Mouse (Mus musculus) ovary, postnatal 10 days (tissue): Measurements from ENCODE around the gene Mlec.
"Not testable (repeated sequence)": the region's sequence is repeated elsewhere in the genome, so short reads cannot be mapped to it uniquely, and the experiment has no call there.

Source experiments
- DNase-seq: peaks from one replicate; pipeline ENCODE4 v3.0.0; 2022; ENCODE audit warnings: low spot score

The Mlec gene

GRCm38 (mm10) chr5:115179596-115179995, 21.6 kb upstream of the Mlec start:
- DNase-seq = no peak

GRCm38 (mm10) chr5:115177866-115178265, 19.9 kb upstream of the Mlec start:
- DNase-seq = no peak

- no peak for DNase-seq
Measured at GRCm38 (mm10) chr5:115174554-115174953, 16.6 kb upstream of the Mlec start.

GRCm38 (mm10) chr5:115170150-115170549, 12.2 kb upstream of the Mlec start:
- no peak for DNase-seq

- DNase-seq = no peak
Measured at GRCm38 (mm10) chr5:115168641-115169415, 10.8 kb upstream of the Mlec start.

GRCm38 (mm10) chr5:115167396-115167795, 9.4 kb upstream of the Mlec start:
- DNase-seq = no peak

GRCm38 (mm10) chr5:115166815-115167194, 8.8 kb upstream of the Mlec start:
- DNase-seq = no peak

- DNase-seq = no peak
Measured at GRCm38 (mm10) chr5:115165895-115166814, 8.2 kb upstream of the Mlec start.

- no peak for DNase-seq
Measured at GRCm38 (mm10) chr5:115165351-115165750, 7.4 kb upstream of the Mlec start.

- DNase-seq = not testable (repeated sequence)
Measured at GRCm38 (mm10) chr5:115164446-115164845, 6.5 kb upstream of the Mlec start.

GRCm38 (mm10) chr5:115163563-115163962, 5.6 kb upstream of the Mlec start:
- DNase-seq = no peak

- DNase-seq = not testable (repeated sequence)
Measured at GRCm38 (mm10) chr5:115161940-115162279, 3.9 kb upstream of the Mlec start.

- DNase-seq = no peak
Measured at GRCm38 (mm10) chr5:115161064-115161939, 3.3 kb upstream of the Mlec start.

GRCm38 (mm10) chr5:115160655-115161054, 2.7 kb upstream of the Mlec start:
- DNase-seq = no peak

GRCm38 (mm10) chr5:115159165-115159564, 1.2 kb upstream of the Mlec start:
- DNase-seq = no peak

GRCm38 (mm10) chr5:115156933-115157589, 918 bp downstream of the Mlec start:
- DNase-seq = no peak

- no peak for DNase-seq
Measured at GRCm38 (mm10) chr5:115156401-115156800, 1.6 kb downstream of the Mlec start.

GRCm38 (mm10) chr5:115155831-115156230, 2.1 kb downstream of the Mlec start:
- no peak for DNase-seq

GRCm38 (mm10) chr5:115155156-115155631, 2.8 kb downstream of the Mlec start:
- DNase-seq = no peak

- DNase-seq = no peak
Measured at GRCm38 (mm10) chr5:115152132-115152956, 5.6 kb downstream of the Mlec start.

GRCm38 (mm10) chr5:115151457-115151856, 6.5 kb downstream of the Mlec start:
- DNase-seq = no peak
